Comparison of ENCODE assay signal across 8 mouse cellular contexts in the genomic region with DNA sequence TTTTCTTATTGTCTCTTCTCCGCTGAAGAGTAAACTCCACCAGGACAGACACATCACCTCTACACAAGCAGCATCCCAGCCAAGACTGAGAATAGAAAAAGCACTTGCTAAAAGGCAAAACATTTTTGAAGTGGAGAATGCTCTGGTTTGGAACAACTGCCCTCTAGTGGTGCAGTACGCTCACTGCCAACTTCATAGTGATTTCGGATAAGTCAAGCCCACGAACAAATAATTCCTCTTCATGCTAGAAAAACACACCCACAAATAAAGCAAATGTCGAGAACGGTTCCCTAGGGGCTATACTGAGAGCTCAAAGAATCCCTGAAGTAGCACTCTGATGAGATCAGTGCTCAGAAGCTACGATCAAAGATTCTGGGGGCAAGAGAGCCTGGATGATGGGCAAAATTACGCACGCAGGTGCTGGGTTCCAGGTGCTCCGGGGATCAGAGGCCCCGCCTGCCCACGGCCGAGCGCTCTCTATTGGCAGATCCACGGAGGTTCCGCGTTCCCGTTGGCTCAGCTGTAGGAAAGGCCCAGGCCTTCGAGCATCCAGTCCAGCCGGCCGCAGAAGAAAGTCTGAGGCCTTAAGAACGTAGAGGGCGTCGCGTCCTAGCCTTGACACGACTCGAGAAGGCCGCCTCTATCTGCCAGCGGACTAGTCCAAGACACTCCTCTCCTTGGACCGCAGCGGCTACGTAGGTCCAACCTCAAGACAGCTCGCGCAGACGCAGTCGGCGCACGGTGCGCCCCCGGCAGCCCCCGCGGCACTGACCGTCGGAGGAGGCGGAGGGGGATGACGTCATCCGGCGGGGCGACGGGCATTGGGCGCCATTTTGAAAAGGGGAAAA. TPM values are rescaled to one million over a fixed set of nuclear protein-coding genes. Genes with fewer than 3 reads are reported as not detected.
DNase-seq lines count a peak whose midpoint lies in the region; ATAC-seq and TF ChIP-seq lines count a peak whose summit lies in the region.

TSS of gene Ppp2r2d (plus strand) at position 536 of the 848 bp plus-strand sequence.
TSS of gene Mapk1ip1 (minus strand) at position 730 of the 848 bp plus-strand sequence.

- ATAC-seq in Patski, result peak; percentile 84
- ATAC-seq in hindbrain, embryonic 13.5 days (ENCODE audit: low FRiP score), result peak; percentile 93

- TF ChIP-seq CTCF in Patski (IDR thresholded peaks at IDR 0.05), result peak; percentile 91

- peak; percentile 68 for DNase-seq in Patski (ENCODE audit: low read depth, low spot score)
- DNase-seq in cerebellum, postnatal 14 days, result peak; percentile 98 to 99
- peak; percentile 90 to 93 for DNase-seq in frontal cortex, postnatal 14 days (ENCODE audit: low spot score in 2 of 2)
- peak; percentile 93 to 97 for DNase-seq in layer of hippocampus, postnatal 25 days (ENCODE audit: extremely low spot score in 1 of 2, low spot score in 1 of 2)
- peak; percentile 96 for DNase-seq in lung, postnatal 25 days (ENCODE audit: low spot score)
- DNase-seq in retina, embryonic 14.5 days (ENCODE audit: low spot score), result peak; percentile 97
- DNase-seq in thymus, postnatal 4 days, result peak; percentile 97

- peaks cover 75% of the 10 kb centered on the region for H3K4me1 ChIP-seq in hindbrain, embryonic 13.5 days (replicated peaks)

- peaks cover 15% of the 10 kb centered on the region; the same call in 1 of the 2 replicates for H3K36me3 ChIP-seq in hindbrain, embryonic 13.5 days

- WGBS in hindbrain, embryonic 13.5 days, result under 1% methylated on average over 51 of the region's 51 CpGs

- H3K9ac ChIP-seq in hindbrain, embryonic 13.5 days, result peak within 1 kb of the TSS; percentile 98

- no peaks in the 10 kb centered on the region for H3K9me3 ChIP-seq in hindbrain, embryonic 13.5 days

- peak within 1 kb of the TSS; percentile 96 for H3K27ac ChIP-seq in hindbrain, embryonic 13.5 days

- no peaks in the 10 kb centered on the region for H3K27me3 ChIP-seq in Patski
- no peaks in the 10 kb centered on the region for H3K27me3 ChIP-seq in hindbrain, embryonic 13.5 days

- CTCF ChIA-PET in Patski (lab: Charles Lee), result interaction anchor here (0.7 to 6.5 kb wide), 7 partner anchors 10 to 77 kb away, joined by 3 to 74 read pairs (median 4); no protein-coding TSS in a partner anchor

- in situ Hi-C loops in Patski (cut with MboI; ENCODE audit: low pct_unique_long_range_greater_than_20kb), result loop anchor here (25.0 kb wide), 1 partner anchor 367 kb away; the partner anchor contains the start of genes Lrrc27 and Stk32c

- peak within 1 kb of the TSS; percentile 98 for H3K4me3 ChIP-seq in hindbrain, embryonic 13.5 days

- H3K4me2 ChIP-seq in hindbrain, embryonic 13.5 days, result peak within 1 kb of the TSS; percentile 82

- POLR2A ChIA-PET in Patski (lab: Charles Lee), result interaction anchor here (1.4 to 1.5 kb wide), 2 partner anchors 10 to 62 kb away, joined by 3 to 4 read pairs; no protein-coding TSS in a partner anchor

RNA-seq across cellular contexts. Expression of gene Ppp2r2d, which starts in this region (rescaled TPM):
- polyA plus RNA-seq in Patski (2021), result 45.3 TPM
- polyA plus RNA-seq in hindbrain, embryonic 13.5 days (2015; fragmentation: Nextera tagmentation; extraction: Ambion mirVana), result 76.0 and 82.5 TPM in 2 replicates
- total RNA-seq in layer of hippocampus, postnatal 25 days (2021), result 10 to 100 TPM; 64.2 to 64.3 TPM

RNA-seq across cellular contexts. Expression of gene Mapk1ip1, which starts in this region (rescaled TPM):
- polyA plus RNA-seq in Patski (2021), result 18.3 TPM
- 29.1 and 30.8 TPM in 2 replicates for polyA plus RNA-seq in hindbrain, embryonic 13.5 days (2015; fragmentation: Nextera tagmentation; extraction: Ambion mirVana)
- total RNA-seq in layer of hippocampus, postnatal 25 days (2021), result 10 to 100 TPM; 36.9 to 50.0 TPM

Comparison
In these comparisons a context has a peak if more than half of its experiments do, and no peak if none do; other contexts are left out.
1. Peak in every context shown above with its lines: DNase-seq, ATAC-seq, H3K4me3 ChIP-seq and H3K27ac ChIP-seq.